Mouse (Mus musculus) CD4-positive, CD25-positive, alpha-beta regulatory T cell, adult 2 months (primary cell): ENCODE measurements around the gene Kdm4c.
"Not testable (repeated sequence)": the region's sequence is repeated elsewhere in the genome, so short reads cannot be mapped to it uniquely, and the experiment has no call there.

ENCODE experiments used
- DNase-seq: peaks from one replicate; pipeline ENCODE4 v3.0.0-alpha.2; 2012; ENCODE audit warnings: low read depth, low spot score

Kdm4c gene

GRCm38 (mm10) chr4:74311135-74311534 is 68.8 kb downstream of the Kdm4c start:
- no peak for DNase-seq

GRCm38 (mm10) chr4:74312858-74313257 is 70.6 kb downstream of the Kdm4c start:
- no peak for DNase-seq

- no peak for DNase-seq
Measured at GRCm38 (mm10) chr4:74315388-74315787, 73.1 kb downstream of the Kdm4c start.

GRCm38 (mm10) chr4:74319313-74319712 is 77.0 kb downstream of the Kdm4c start:
- DNase-seq: no peak

GRCm38 (mm10) chr4:74357479-74357878 is 115.2 kb downstream of the Kdm4c start:
- no peak for DNase-seq

- no peak for DNase-seq
Measured at GRCm38 (mm10) chr4:74360274-74360673, 118.0 kb downstream of the Kdm4c start.

GRCm38 (mm10) chr4:74386583-74386982 is 144.3 kb downstream of the Kdm4c start:
- no peak for DNase-seq

GRCm38 (mm10) chr4:74393162-74393561 is 150.9 kb downstream of the Kdm4c start:
- DNase-seq: no peak

GRCm38 (mm10) chr4:74396562-74396961 is 154.3 kb downstream of the Kdm4c start:
- peak; percentile 14 for DNase-seq

- not testable (repeated sequence) for DNase-seq
Measured at GRCm38 (mm10) chr4:74401617-74402313, 159.5 kb downstream of the Kdm4c start.

- DNase-seq: no peak
Measured at GRCm38 (mm10) chr4:74408731-74409130, 166.4 kb downstream of the Kdm4c start.

GRCm38 (mm10) chr4:74419794-74420193 is 177.5 kb downstream of the Kdm4c start:
- DNase-seq: no peak
